ENCODE assay signal across 9 mouse cellular contexts in the genomic region with DNA sequence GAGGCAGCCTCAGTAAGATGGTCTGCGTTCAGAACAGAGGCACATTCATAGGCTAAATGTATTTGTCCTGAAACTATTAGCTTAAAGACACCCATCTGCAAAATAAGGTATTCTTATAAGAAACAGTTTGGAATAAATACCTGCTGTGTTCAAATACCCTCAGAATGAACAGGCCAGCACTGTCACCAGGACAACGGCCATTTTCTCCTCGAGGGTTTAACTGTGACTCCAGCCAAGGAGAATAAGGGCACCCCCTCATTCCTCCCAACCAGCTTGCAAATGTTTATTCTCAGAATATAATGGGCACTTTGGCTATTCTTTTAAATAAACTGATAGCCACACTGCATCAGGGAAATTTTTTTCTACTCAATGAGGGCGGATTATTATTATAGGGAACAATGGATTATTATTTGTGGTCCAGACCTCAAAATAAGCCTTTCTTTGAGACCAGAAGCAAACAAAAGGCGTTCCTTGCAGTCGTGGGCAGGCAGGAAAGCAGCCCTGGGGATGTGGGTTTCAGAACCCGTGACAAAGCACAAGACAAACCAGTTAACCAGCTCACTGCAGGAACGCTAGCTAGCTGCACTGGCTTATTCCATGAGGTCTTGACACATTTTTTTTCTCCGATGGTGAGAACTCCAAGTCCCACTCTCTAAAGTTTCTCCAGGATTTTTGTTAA. TPM values are rescaled to one million over a fixed set of nuclear protein-coding genes. Genes with fewer than 3 reads are reported as not detected.
A peak's percentile ranks its signal among the peaks of the same experiment; 100 is the strongest.
DNase-seq lines count a peak whose midpoint lies in the region; ATAC-seq and TF ChIP-seq lines count a peak whose summit lies in the region.
"Had no signal": no experiment of that assay in that cellular context is flagged by ENCODE, and none has a peak within 500 bp of the region (broad histone marks: within the 10 kb centered on the region; RNA-seq: fewer than 3 reads in every experiment).

No protein-coding gene starts in this region.

- WGBS in embryonic facial prominence, embryonic 12.5 days: 30% methylated on average over 9 of the region's 9 CpGs
- 14% methylated on average over 9 of the region's 9 CpGs for WGBS in midbrain, postnatal 0 days

- H3K4me2 ChIP-seq in embryonic facial prominence, embryonic 12.5 days (replicated peaks): no peak overlapping the region
- no peak overlapping the region for H3K4me2 ChIP-seq in midbrain, postnatal 0 days (ENCODE audit: low read depth, low read length, poor library complexity, severe bottlenecking)

- H3K27ac ChIP-seq in embryonic facial prominence, embryonic 12.5 days: peak overlapping the region; percentile 78
- peak overlapping the region; percentile 65 for H3K27ac ChIP-seq in midbrain, postnatal 0 days (ENCODE audit: low read depth, low read length)

- H3K4me1 ChIP-seq in embryonic facial prominence, embryonic 12.5 days: peaks cover 21% of the 10 kb centered on the region
- H3K4me1 ChIP-seq in midbrain, postnatal 0 days (ENCODE audit: insufficient read depth, low read length): peaks cover 10% of the 10 kb centered on the region

- no peak for TF ChIP-seq CTCF in midbrain, postnatal 0 days (IDR thresholded peaks at IDR 0.05)

- no peaks in the 10 kb centered on the region; the same call in 1 of the 2 replicates for H3K9me3 ChIP-seq in embryonic facial prominence, embryonic 12.5 days
- H3K9me3 ChIP-seq in midbrain, postnatal 0 days (ENCODE audit: low read length): no peaks in the 10 kb centered on the region

- H3K36me3 ChIP-seq in embryonic facial prominence, embryonic 12.5 days: peaks cover 35% of the 10 kb centered on the region
- peaks cover 4% of the 10 kb centered on the region for H3K36me3 ChIP-seq in midbrain, postnatal 0 days (ENCODE audit: insufficient read depth, low read length)

- no peak overlapping the region for H3K9ac ChIP-seq in embryonic facial prominence, embryonic 12.5 days
- H3K9ac ChIP-seq in midbrain, postnatal 0 days (replicated peaks; ENCODE audit: low read length, poor library complexity, severe bottlenecking): 0 out of 2 replicates have a peak overlapping the region, but pooled peaks have one; percentile 8

- no peak overlapping the region for H3K4me3 ChIP-seq in embryonic facial prominence, embryonic 12.5 days
- no peak overlapping the region for H3K4me3 ChIP-seq in midbrain, postnatal 0 days (ENCODE audit: low read depth, low read length)

- ATAC-seq in embryonic facial prominence, embryonic 12.5 days (ENCODE audit: insufficient number of reproducible peaks, insufficient read depth, low FRiP score, low TSS enrichment): no peak
- peak; percentile 55 to 75; a peak in 2 of 4 replicates for ATAC-seq in hematopoietic stem cell, adult 5-6 weeks (replicated peaks in 1 of 2; ENCODE audit: insufficient read depth in 1 of 2, low FRiP score in 2 of 2, low TSS enrichment in 1 of 2, low read depth in 1 of 2, poor library complexity in 2 of 2, severe bottlenecking in 2 of 2)
- peak; percentile 52; the same call in 1 of the 2 replicates for ATAC-seq in midbrain, postnatal 0 days (ENCODE audit: low FRiP score)

- peak; percentile 32 for DNase-seq in left cerebral cortex, adult 11 months (ENCODE audit: low spot score)
- no peak for DNase-seq in left cerebral cortex, adult 8-10 months (ENCODE audit: low spot score in 2 of 2)
- peak; percentile 35 for DNase-seq in midbrain, postnatal 0 days (ENCODE audit: low spot score)
- no peak for DNase-seq in cerebellum, adult 9-11 months
- no peak for DNase-seq in thymus, postnatal 10 days (ENCODE audit: low spot score in 2 of 2)
- DNase-seq in ovary, postnatal 14 days (ENCODE audit: low spot score): no peak
- DNase-seq: cerebellum, adult 18-20 months had no signal

- H3K27me3 ChIP-seq in embryonic facial prominence, embryonic 12.5 days: no peaks in the 10 kb centered on the region
- no peaks in the 10 kb centered on the region for H3K27me3 ChIP-seq in midbrain, postnatal 0 days (ENCODE audit: insufficient read depth, low read length)

RNA-seq across cellular contexts. Expression of a gene that starts 23.9 kb away (rescaled TPM):
- total RNA-seq in left cerebral cortex, adult 8-10 months (2022): 10 to 100 TPM; 25.9 to 34.9 (median 28.8) TPM
- polyA plus RNA-seq in embryonic facial prominence, embryonic 12.5 days (2016; fragmentation: Nextera tagmentation; extraction: Ambion mirVana): 164 and 169 TPM in 2 replicates
- total RNA-seq in hematopoietic stem cell, adult 5-6 weeks (2017): 3.6 and 4.3 TPM in 2 replicates
- total RNA-seq in midbrain, postnatal 0 days (2014; rRNA removed): 29.7 and 38.2 TPM in 2 replicates
- 138 and 146 TPM in 2 replicates for polyA plus RNA-seq in midbrain, postnatal 0 days (2015; fragmentation: Nextera tagmentation; extraction: Ambion mirVana)

Comparison
In these comparisons a context has a peak if more than half of its experiments do, and no peak if none do; other contexts are left out.
1. DNase-seq: peak in left cerebral cortex, adult 11 months (single experiment) and midbrain, postnatal 0 days (single experiment); none in left cerebral cortex, adult 8-10 months (0 of 2), cerebellum, adult 9-11 months (single experiment), thymus, postnatal 10 days (0 of 2) and ovary, postnatal 14 days (single experiment).